Mouse (Mus musculus) embryonic fibroblast, embryonic 13.5 days (primary cell): ENCODE results near the gene Tmem37.

Experiments used
- CTCF ChIP-seq: IDR thresholded peaks from 2 replicates; pipeline ENCODE4 v1.5.1; 2011; ENCODE audit warnings: mild to moderate bottlenecking, control low read depth, low read length, moderate library complexity, borderline replicate concordance; ENCODE audit not compliant: insufficient read depth
- POLR2A ChIP-seq: IDR thresholded peaks from 2 replicates; pipeline ENCODE4 v1.6.1; 2011; ENCODE audit warnings: low read depth, mild to moderate bottlenecking, control low read depth, low read length, moderate library complexity

- TF ChIP-seq POLR2A, result no peak
- no peak for TF ChIP-seq CTCF
Observed at GRCm38 (mm10) chr1:120037021-120037683, 36.7 kb downstream of the Tmem37 start.
